Mouse (Mus musculus): ENCODE measurements around the gene Asb15. TPM values are rescaled to one million over a fixed set of nuclear protein-coding genes. Genes with fewer than 3 reads are reported as not detected.

Asb15 gene
- total RNA-seq, 1 experiment from 2014 or later: not detected

Other genes with a start within 250 kb of the Asb15 start
- gene Iqub, start 13.1 kb upstream of the Asb15 start, total RNA-seq (2017): 0.10 to 0.19 TPM in 2 of 3 replicates, not detected in the other
- gene Ndufa5, start 131 bp upstream of the Asb15 start, total RNA-seq (2017): 116 to 157 TPM (median 129 TPM) in 3 replicates
- not detected in 3 replicates for gene Lmod2, start 69.6 kb downstream of the Asb15 start, total RNA-seq (2017)
- gene Wasl, start 136.9 kb downstream of the Asb15 start, total RNA-seq (2017): 6.4 to 20.8 TPM (median 13.4 TPM) in 3 replicates
- gene Hyal6, start 205.1 kb downstream of the Asb15 start, total RNA-seq (2017): 0.39 TPM in 1 of 3 replicates, not detected in the others
- gene Hyal4, start 220.2 kb downstream of the Asb15 start, total RNA-seq (2017): not detected in 3 replicates